Mouse (Mus musculus) erythroblast, adult 5-6 weeks (primary cell): ENCODE measurements around the gene Higd1c. TPM values are rescaled to one million over a fixed set of nuclear protein-coding genes. Genes with fewer than 3 reads are reported as not detected.
"Not testable (repeated sequence)": the region's sequence is repeated elsewhere in the genome, so short reads cannot be mapped to it uniquely, and the experiment has no call there.

ENCODE experiments used
- ATAC-seq: replicated peaks from 2 replicates; pipeline ENCODE4 v1.8.0; 2016; ENCODE audit warnings: moderate number of reproducible peaks, mild to moderate bottlenecking, moderate TSS enrichment, inconsistent platforms; ENCODE audit not compliant: poor library complexity, low FRiP score, severe bottlenecking
- total RNA-seq, 2 experiments: library from RNA; stranded (forward) in 1 of 2; stranded (reverse) in 1 of 2; fragments of 150-400 nt in 1 of 2; fragments of 200-764, 138-1000 nt in 1 of 2; gene quantifications; 2 replicates each; pipeline versions ENCODE4 v1.2.3 to v1.2.4; 2015 to 2017; ENCODE audit warnings: low replicate concordance in 2 of 2

Higd1c gene
- total RNA-seq, 2 experiments from 2014 or later, result not detected

- no peak for ATAC-seq
These were observed 11.6 kb upstream of the Higd1c start, which contains the start of the genes Methig1 and Mettl7a2 for GRCm38 (mm10) chr15:100352711-100353250. Gene Methig1 (plus strand): TSS chr15:100353149. Gene Mettl7a2 (plus strand): TSS chr15:100353200.

GRCm38 (mm10) chr15:100353399-100353798, 10.9 kb upstream of the Higd1c start:
- ATAC-seq, result peak; percentile 64

GRCm38 (mm10) chr15:100355876-100356275, 8.5 kb upstream of the Higd1c start:
- no peak for ATAC-seq

DNA sequence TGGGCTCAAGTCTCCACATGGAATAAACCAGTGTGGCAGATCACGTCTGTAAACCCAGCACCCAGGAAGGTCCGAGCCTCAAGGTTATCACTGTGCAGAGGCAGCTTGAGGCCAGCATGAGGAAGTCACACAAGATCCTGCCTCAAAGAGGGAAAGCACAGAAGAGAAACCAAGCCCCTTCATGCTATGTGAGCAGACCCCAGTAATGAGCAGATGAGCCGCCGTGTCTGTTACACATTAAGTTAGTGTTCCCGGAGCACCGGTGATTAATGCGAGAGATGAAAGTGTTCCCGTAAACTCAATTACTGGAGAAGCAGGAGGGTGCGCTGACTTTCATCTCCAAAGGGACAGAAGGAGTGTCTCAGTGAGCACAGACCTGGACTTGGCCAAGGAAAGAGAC, 1.6 kb downstream of the Higd1c start:
- not testable (repeated sequence) for ATAC-seq

- ATAC-seq, result no peak
These were observed 2.8 kb downstream of the Higd1c start for GRCm38 (mm10) chr15:100367119-100367518.

GRCm38 (mm10) chr15:100375066-100375465, 10.7 kb downstream of the Higd1c start:
- ATAC-seq, result peak; percentile 58; the same call in 1 of the 2 replicates

DNA sequence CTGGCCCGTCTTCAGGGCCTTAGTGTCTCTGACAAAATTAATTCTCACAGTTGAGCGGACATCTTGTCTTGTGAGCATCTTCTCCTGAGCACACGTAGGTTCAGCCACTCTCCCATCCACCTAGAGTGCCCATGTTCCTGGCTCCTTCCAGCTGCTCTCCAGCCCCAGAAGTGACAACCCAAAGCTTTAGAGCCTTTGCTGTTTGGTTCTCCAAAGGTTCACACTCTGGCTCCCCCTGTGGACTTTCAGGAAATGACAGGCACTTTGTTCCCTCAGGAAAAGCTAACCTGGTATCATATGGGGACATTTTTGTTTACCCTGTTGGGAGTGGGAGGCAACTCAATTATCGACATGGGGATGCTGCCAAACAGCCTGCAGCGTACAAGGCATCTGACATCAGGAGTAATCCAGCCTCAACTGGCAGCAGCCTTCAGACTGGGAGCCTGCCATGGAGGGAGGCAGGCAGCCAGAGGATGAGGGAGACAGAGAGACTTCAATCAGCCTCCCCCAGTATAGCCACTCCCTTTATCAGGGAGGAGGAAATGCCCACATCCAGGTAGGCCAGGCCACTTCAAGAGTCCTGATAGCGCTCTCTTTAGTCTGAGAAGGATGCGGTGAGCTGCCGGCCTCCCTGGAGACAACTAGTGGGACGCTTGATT, 13.6 kb downstream of the Higd1c start:
- ATAC-seq, result peak; percentile 80

DNA sequence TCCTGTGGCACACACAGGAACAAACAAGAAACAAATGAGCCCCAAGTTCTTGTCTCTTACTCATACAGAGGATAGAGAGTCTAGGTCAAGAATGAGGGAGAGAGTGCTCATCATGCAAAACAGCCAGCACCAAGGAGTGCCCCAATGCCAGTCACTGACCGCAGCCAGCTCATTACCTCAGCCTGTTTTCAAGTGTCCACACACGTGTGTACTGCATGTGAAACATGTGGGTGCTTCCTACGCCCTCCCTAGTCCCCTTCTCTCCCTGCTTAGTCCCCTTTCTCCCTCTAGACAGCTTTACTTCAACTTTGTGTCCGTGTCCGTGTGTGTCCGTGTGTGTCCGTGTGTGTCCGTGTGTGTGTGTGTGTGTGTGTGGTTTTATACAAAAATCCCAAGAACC, 15.3 kb downstream of the Higd1c start:
- no peak for ATAC-seq

GRCm38 (mm10) chr15:100380104-100380503, 15.8 kb downstream of the Higd1c start:
- ATAC-seq, result no peak

DNA sequence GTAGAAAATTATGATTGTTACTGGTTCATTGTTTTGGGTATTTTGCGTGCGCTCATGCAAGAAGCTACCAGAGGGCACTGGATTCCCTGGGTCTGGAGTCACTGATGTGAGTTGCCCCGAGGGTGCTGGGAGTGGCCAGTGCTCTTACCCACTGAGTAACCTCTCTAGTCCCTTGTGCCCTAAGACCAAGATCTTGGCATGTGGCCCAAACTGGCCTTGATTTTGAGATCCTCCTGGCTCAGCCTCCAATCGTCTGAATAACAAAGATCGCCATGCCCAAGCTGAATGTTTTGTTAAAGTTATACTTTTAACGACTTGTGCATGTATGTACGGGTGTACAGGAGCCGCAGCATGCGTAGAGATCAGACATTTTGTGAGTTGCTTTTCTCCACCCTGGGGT, 21.4 kb downstream of the Higd1c start:
- ATAC-seq, result no peak

GRCm38 (mm10) chr15:100387544-100388223, 23.3 kb downstream of the Higd1c start:
- ATAC-seq, result no peak

GRCm38 (mm10) chr15:100388224-100388835, 24.0 kb downstream of the Higd1c start:
- no peak for ATAC-seq

DNA sequence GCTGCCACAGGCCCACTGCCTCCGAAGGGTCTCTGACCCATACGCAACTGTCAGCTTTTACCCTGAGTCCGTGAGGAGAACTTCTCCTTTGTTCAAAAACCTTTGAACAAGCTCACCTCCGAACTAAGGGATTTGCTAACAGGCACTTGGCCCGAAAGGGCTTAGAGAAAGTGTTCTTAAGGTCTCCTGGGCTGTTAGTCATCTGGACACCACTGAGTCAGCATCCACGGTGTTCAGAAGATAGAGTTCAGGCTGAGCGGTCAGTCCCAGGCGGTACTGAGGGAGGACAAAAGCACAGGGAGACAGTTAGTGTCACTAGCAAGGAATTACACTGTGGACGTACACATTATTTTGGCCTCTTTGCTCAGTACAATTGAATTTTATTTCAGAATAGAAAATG, 24.5 kb downstream of the Higd1c start:
- ATAC-seq, result no peak

- ATAC-seq, result no peak
These were observed 26.7 kb downstream of the Higd1c start for GRCm38 (mm10) chr15:100391066-100391465.

DNA sequence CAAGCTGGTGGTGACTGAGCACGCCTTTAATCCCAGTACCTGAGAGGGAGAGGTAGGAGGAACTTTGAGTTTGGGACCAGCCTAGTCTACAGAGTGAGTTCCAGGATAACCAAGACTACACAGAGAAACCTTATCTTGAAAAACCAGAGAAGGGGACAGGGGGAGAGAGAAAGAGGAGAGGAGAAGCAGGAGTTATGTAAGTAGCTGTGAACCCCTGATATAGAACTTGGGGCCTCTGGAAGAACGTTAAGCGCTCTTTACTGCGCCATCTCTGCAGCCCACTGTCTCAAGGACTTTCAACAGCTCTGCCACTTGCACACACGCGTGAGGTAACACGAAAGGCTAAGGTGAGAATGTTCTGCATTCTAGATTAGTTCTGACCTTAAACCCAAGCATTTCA, 27.3 kb downstream of the Higd1c start:
- ATAC-seq, result peak; percentile 51

GRCm38 (mm10) chr15:100393016-100393415, 28.7 kb downstream of the Higd1c start:
- ATAC-seq, result no peak

GRCm38 (mm10) chr15:100395561-100395960, 31.2 kb downstream of the Higd1c start:
- ATAC-seq, result no peak

GRCm38 (mm10) chr15:100400592-100401250, 36.4 kb downstream of the Higd1c start:
- no peak for ATAC-seq

GRCm38 (mm10) chr15:100401811-100402210, 37.5 kb downstream of the Higd1c start:
- no peak for ATAC-seq

DNA sequence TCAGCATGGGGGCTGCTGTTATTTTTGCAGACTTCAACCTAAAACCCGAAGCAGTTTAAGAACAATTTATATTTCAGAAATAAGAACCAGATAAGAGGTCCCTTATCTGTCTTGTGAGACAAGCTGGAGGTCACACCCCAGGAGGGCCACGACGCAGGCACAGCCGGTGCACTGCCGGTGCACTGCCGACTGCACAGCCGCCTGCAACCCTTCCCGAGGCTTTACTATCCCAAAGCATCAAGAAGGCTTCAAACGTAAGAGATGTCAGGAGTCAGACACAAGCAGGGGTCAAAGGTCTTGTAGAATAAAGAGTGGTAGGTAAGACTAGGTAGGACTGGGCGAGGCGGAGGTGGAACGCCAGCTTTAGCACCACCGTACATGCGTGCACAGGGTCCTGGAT, 38.0 kb downstream of the Higd1c start:
- no peak for ATAC-seq
